Mouse (Mus musculus) liver, embryonic 14.5 days (tissue): ENCODE measurements around the gene Klk14. TPM values are rescaled to one million over a fixed set of nuclear protein-coding genes. Genes with fewer than 3 reads are reported as not detected.
"Not testable (repeated sequence)": the region's sequence is repeated elsewhere in the genome, so short reads cannot be mapped to it uniquely, and the experiment has no call there.

Experiments used
- ATAC-seq: fragments of 200-750 bp; cut with Nextera tagmentation; 2 replicates; pipeline ENCODE4 v1.8.0; 2017; ENCODE audit warnings: moderate number of reproducible peaks, mild to moderate bottlenecking, moderate library complexity; ENCODE audit not compliant: insufficient read depth
- DNase-seq, 3 experiments: peaks; one replicate each; pipeline ENCODE4 v3.0.0-alpha.2; 2012 to 2013; ENCODE audit warnings: low read depth in 3 of 3, low spot score in 3 of 3
- H3K27ac ChIP-seq: fragments of 300-500 bp; sonication (generic); 2 replicates; pipeline ENCODE4 v1.5.1; 2014; ENCODE audit warnings: moderate library complexity, mild to moderate bottlenecking, control low read depth, inconsistent platforms
- H3K27me3 ChIP-seq: fragments of 300-500 bp; sonication (generic); 2 replicates; pipeline ENCODE4 v1.6.1; 2014; ENCODE audit warnings: mild to moderate bottlenecking, low read length, moderate library complexity; ENCODE audit not compliant: control insufficient read depth, insufficient read depth
- H3K36me3 ChIP-seq: fragments of 300-500 bp; sonication (generic); replicated peaks from 2 replicates; pipeline ENCODE4 v1.6.1; 2014; ENCODE audit warnings: low read depth; ENCODE audit not compliant: control insufficient read depth, insufficient read depth
- H3K4me1 ChIP-seq, 2 experiments: fragments of 200-500 bp in 1 of 2; fragments of 300-500 bp in 1 of 2; sonication (generic) in 1 of 2; replicated peaks; 2 replicates each; pipeline ENCODE4 v1.6.1; 2012 to 2014; ENCODE audit warnings: antibody characterized with exemption in 1 of 2, inconsistent platforms in 1 of 2, low read length in 1 of 2; ENCODE audit not compliant: control insufficient read depth in 2 of 2, insufficient read depth in 2 of 2
- H3K4me2 ChIP-seq: fragments of 300-500 bp; sonication (generic); 2 replicates; pipeline ENCODE4 v1.6.1; 2014; ENCODE audit warnings: low read depth, mild to moderate bottlenecking, control low read depth, moderate library complexity
- H3K4me3 ChIP-seq, 2 experiments: fragments of 200-500 bp in 1 of 2; fragments of 300-500 bp in 1 of 2; sonication (generic) in 1 of 2; 2 replicates each; pipeline ENCODE4 v1.5.1; 2012 to 2014; ENCODE audit warnings: low read depth in 2 of 2, low read length in 2 of 2, mild to moderate bottlenecking in 2 of 2, control low read depth in 1 of 2, inconsistent platforms in 1 of 2, moderate library complexity in 1 of 2; ENCODE audit not compliant: insufficient read depth in 1 of 2
- H3K9ac ChIP-seq: fragments of 300-500 bp; sonication (generic); replicated peaks from 2 replicates; pipeline ENCODE4 v1.6.1; 2014; ENCODE audit warnings: mild to moderate bottlenecking, control low read depth, moderate library complexity
- H3K9me3 ChIP-seq: fragments of 300-500 bp; sonication (generic); 2 replicates; pipeline ENCODE4 v1.6.1; 2016; ENCODE audit warnings: low read length, mixed read lengths; ENCODE audit not compliant: control insufficient read depth
- CTCF ChIP-seq: IDR thresholded peaks from 2 replicates; pipeline ENCODE4 v1.5.1; 2016; ENCODE audit warnings: antibody characterized with exemption, low read depth, control low read depth
- EP300 ChIP-seq: IDR thresholded peaks from 2 replicates; pipeline ENCODE4 v1.6.1; 2016; ENCODE audit warnings: antibody characterized with exemption, low read depth
- WGBS: fragments of 180-500 bp; shearing (Covaris S2); extraction: QIAGEN DNeasy Blood & Tissue Kit; methylation state at CpG from one replicate; pipeline ENCODE4 v1.1.7; 2014; ENCODE audit not compliant: insufficient replicate concordance; 5-methylcytosine and 5-hydroxymethylcytosine counted together
- polyA plus RNA-seq, 2 experiments: library from polyadenylated mRNA; depleted of rRNA in 1 of 2; stranded (reverse) in 1 of 2; unstranded in 1 of 2; fragments of >200 nt; fragmentation: Nextera tagmentation in 1 of 2; extraction: Ambion mirVana in 1 of 2; gene quantifications; 2 replicates each; pipeline versions ENCODE4 v1.2.1 to v1.2.3; 2012 to 2014

Klk14 gene
- polyA plus RNA-seq, 2 experiments: 0.04 TPM; not detected in 1

- H3K27ac ChIP-seq: no peak overlapping the region
- no peaks in the 10 kb centered on the region for H3K9me3 ChIP-seq
- H3K9ac ChIP-seq: no peak overlapping the region
- H3K4me2 ChIP-seq: no peak overlapping the region
- TF ChIP-seq EP300 (no peak), CTCF (peak; percentile 88)
- ATAC-seq (no peak), DNase-seq (peak in 1 of 3 experiments; percentile 15)
- WGBS: 26% methylated on average over 5 of the region's 5 CpGs
- no peaks in the 10 kb centered on the region for H3K4me1 ChIP-seq
- no peak overlapping the region for H3K4me3 ChIP-seq
- H3K36me3 ChIP-seq: peaks cover 4% of the 10 kb centered on the region
- H3K27me3 ChIP-seq: no peaks in the 10 kb centered on the region
Observed at GRCm38 (mm10) chr7:43680960-43681359, 9.3 kb upstream of the Klk14 start.

GRCm38 (mm10) chr7:43682511-43682910, 7.7 kb upstream of the Klk14 start:
- not testable (repeated sequence) for H3K4me1 ChIP-seq, H3K4me3 ChIP-seq, H3K9me3 ChIP-seq, H3K27ac ChIP-seq, H3K4me2 ChIP-seq, DNase-seq, H3K27me3 ChIP-seq, H3K9ac ChIP-seq, H3K36me3 ChIP-seq, ATAC-seq
- WGBS: 0% methylated on average over 1 of the region's 1 CpGs

- no peak overlapping the region for H3K27ac ChIP-seq
- H3K4me2 ChIP-seq: no peak overlapping the region
- H3K9me3 ChIP-seq: no peaks in the 10 kb centered on the region
- TF ChIP-seq CTCF (no peak), EP300 (no peak)
- H3K27me3 ChIP-seq: no peaks in the 10 kb centered on the region
- no peaks in the 10 kb centered on the region for H3K36me3 ChIP-seq
- ATAC-seq: no peak
- WGBS: 17% methylated on average over 7 of the region's 7 CpGs
- H3K9ac ChIP-seq: no peak overlapping the region
- H3K4me1 ChIP-seq: no peaks in the 10 kb centered on the region
- no peak for DNase-seq
- no peak overlapping the region for H3K4me3 ChIP-seq
Observed at GRCm38 (mm10) chr7:43685088-43685487, 5.1 kb upstream of the Klk14 start.

- Histone ChIP-seq H3K27me3 (no peaks in the 10 kb centered on the region), H3K9ac (no peak overlapping the region), H3K4me3 (no peak overlapping the region), H3K27ac (no peak overlapping the region), H3K36me3 (no peaks in the 10 kb centered on the region), H3K9me3 (no peaks in the 10 kb centered on the region), H3K4me1 (peaks cover 0 to 2% of the 10 kb centered on the region in 2 experiments; a peak in 1 of 4 replicates), H3K4me2 (no peak overlapping the region)
- ATAC-seq: no peak
- TF ChIP-seq CTCF (no peak), EP300 (no peak)
- WGBS: 81% methylated on average over 3 of the region's 3 CpGs
- DNase-seq: no peak
Observed at GRCm38 (mm10) chr7:43710031-43710430, 19.8 kb downstream of the Klk14 start.

- H3K36me3 ChIP-seq: no peaks in the 10 kb centered on the region
- H3K4me1 ChIP-seq: peaks cover 0 to 2% of the 10 kb centered on the region in 2 experiments; a peak in 1 of 4 replicates
- no peak within 1 kb of the TSS for H3K4me2 ChIP-seq
- no peak for TF ChIP-seq CTCF
- TF ChIP-seq EP300: no peak
- no peaks in the 10 kb centered on the region for H3K9me3 ChIP-seq
- no peak within 1 kb of the TSS for H3K4me3 ChIP-seq
- no peak within 1 kb of the TSS for H3K27ac ChIP-seq
- H3K9ac ChIP-seq: no peak within 1 kb of the TSS
- no peaks in the 10 kb centered on the region for H3K27me3 ChIP-seq
- 34% methylated on average over 4 of the region's 4 CpGs for WGBS
- no peak for DNase-seq
- no peak for ATAC-seq
Observed at GRCm38 (mm10) chr7:43712267-43712666, 22.0 kb downstream of the Klk14 start, which contains the start of gene Klk13. Klk13 (plus strand) TSS chr7:43712567.
